Mouse (Mus musculus) embryonic facial prominence, embryonic 11.5 days (tissue): ENCODE results near the gene Chml. TPM values are rescaled to one million over a fixed set of nuclear protein-coding genes. Genes with fewer than 3 reads are reported as not detected.
A peak's percentile ranks its signal among the peaks of the same experiment; 100 is the strongest.

Source experiments
- ATAC-seq: fragments of 200-750 bp; cut with Nextera tagmentation; replicated peaks from 2 replicates; pipeline ENCODE4 v1.8.0; 2017; ENCODE audit warnings: low read depth; ENCODE audit not compliant: insufficient number of reproducible peaks, low FRiP score, low TSS enrichment
- DNase-seq: peaks from one replicate; pipeline ENCODE4 v3.0.0-alpha.2; 2015; ENCODE audit warnings: low spot score
- H3K27ac ChIP-seq: fragments of 300-500 bp; sonication (generic); replicated peaks from 2 replicates; pipeline ENCODE4 v1.5.1; 2014; ENCODE audit warnings: mild to moderate bottlenecking, low read depth, low read length, control low read depth
- H3K27me3 ChIP-seq: fragments of 300-500 bp; sonication (generic); 2 replicates; pipeline ENCODE4 v1.6.1; 2014; ENCODE audit warnings: mild to moderate bottlenecking, low read length, moderate library complexity, mixed read lengths; ENCODE audit not compliant: control insufficient read depth, insufficient read depth
- H3K36me3 ChIP-seq: fragments of 300-500 bp; sonication (generic); replicated peaks from 2 replicates; pipeline ENCODE4 v1.6.1; 2014; ENCODE audit warnings: low read depth, mild to moderate bottlenecking, low read length, moderate library complexity, mixed read lengths; ENCODE audit not compliant: control insufficient read depth, insufficient read depth
- H3K4me1 ChIP-seq: fragments of 300-500 bp; sonication (generic); 2 replicates; pipeline ENCODE4 v1.6.1; 2014; ENCODE audit warnings: low read length, mixed read lengths; ENCODE audit not compliant: control insufficient read depth, insufficient read depth
- H3K4me2 ChIP-seq: fragments of 300-500 bp; sonication (generic); 2 replicates; pipeline ENCODE4 v1.6.1; 2014; ENCODE audit warnings: low read depth, mild to moderate bottlenecking, control low read depth, low read length, moderate library complexity
- H3K4me3 ChIP-seq: fragments of 300-500 bp; sonication (generic); 2 replicates; pipeline ENCODE4 v1.5.1; 2014; ENCODE audit warnings: low read depth, low read length, control low read depth
- H3K9ac ChIP-seq: fragments of 300-500 bp; sonication (generic); replicated peaks from 2 replicates; pipeline ENCODE4 v1.6.1; 2014; ENCODE audit warnings: mild to moderate bottlenecking, control low read depth, low read length
- H3K9me3 ChIP-seq: fragments of 300-500 bp; sonication (generic); replicated peaks from 2 replicates; pipeline ENCODE4 v1.6.1; 2016; ENCODE audit warnings: mild to moderate bottlenecking, low read length, inconsistent platforms, mixed read lengths; ENCODE audit not compliant: control insufficient read depth
- WGBS: fragments of 180-500 bp; shearing (Covaris S2); extraction: QIAGEN DNeasy Blood & Tissue Kit; methylation state at CpG from one replicate; pipeline ENCODE4 v1.1.7; 2014; 5-methylcytosine and 5-hydroxymethylcytosine counted together
- polyA plus RNA-seq: library from polyadenylated mRNA; unstranded; fragments of >200 nt; fragmentation: Nextera tagmentation; extraction: Ambion mirVana; gene quantifications from 2 replicates; pipeline ENCODE4 v1.2.1, GENCODE M21; 2014

Gene Chml
- polyA plus RNA-seq, 1 experiment from 2014 or later: 5.4 TPM

DNA sequence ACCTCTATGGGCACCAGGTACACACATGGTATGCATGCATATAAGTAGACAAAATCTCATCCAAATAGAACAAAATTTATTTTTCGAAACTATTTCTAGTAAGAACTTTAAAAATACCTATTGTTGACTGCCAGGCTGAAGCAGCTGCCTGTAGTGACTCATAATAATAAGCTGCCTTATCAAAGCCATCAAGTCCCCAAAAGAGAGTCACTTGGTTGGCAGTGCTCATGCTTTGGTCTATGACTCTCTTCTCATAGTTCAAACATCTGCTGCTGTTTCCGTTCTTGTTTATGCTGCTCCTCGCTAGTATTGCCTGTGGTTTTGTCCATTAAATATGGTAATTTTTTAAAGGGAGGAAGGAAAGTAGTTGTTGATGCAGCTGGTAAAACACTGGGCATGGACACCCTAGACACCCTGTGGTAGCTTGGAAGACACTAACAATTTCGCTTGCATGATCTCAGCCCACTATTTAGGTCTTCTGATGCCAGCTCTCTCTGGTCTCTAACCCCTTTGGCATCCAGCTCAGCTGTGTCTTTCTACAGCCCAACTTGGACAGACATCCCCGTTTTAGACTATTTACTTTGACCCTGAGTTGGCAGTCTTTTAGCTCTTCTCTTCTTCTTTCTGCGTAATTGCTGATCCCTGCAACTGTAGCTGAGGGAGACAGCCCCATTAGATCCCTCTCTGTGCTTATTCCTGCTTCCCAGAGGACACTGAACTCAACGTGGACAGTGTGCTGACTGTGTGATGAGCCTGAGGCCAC lies 19.0 kb downstream of the Chml start:
- Histone ChIP-seq H3K9ac (no peak overlapping the region), H3K4me2 (no peak overlapping the region), H3K27ac (no peak overlapping the region), H3K36me3 (no peaks in the 10 kb centered on the region), H3K4me1 (no peaks in the 10 kb centered on the region), H3K27me3 (no peaks in the 10 kb centered on the region), H3K4me3 (no peak overlapping the region), H3K9me3 (no peaks in the 10 kb centered on the region)
- ATAC-seq: no peak
- 85% methylated on average over 7 of the region's 7 CpGs for WGBS
- no peak for DNase-seq

DNA sequence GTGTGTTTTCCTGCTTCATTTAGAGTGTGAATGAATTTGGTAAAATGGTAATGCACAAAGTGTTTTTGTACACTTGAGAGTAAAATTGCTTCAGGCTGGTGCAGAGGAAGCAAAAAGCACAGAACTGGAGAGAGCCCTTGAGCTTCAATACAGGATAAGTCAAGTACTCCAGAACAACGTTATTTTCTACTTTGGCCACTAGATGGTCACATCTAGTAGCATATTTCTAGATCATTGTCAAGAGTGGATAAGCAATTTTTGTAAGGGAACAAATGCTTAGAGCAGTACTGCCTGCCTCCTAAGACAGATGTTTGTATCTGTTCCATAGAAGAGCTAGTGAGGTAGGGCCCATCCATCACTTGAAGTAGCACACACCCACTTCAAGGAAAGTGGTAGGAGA lies 21.1 kb downstream of the Chml start:
- no peaks in the 10 kb centered on the region for H3K4me1 ChIP-seq
- no peak overlapping the region for H3K4me2 ChIP-seq
- no peak overlapping the region for H3K4me3 ChIP-seq
- H3K27ac ChIP-seq: no peak overlapping the region
- ATAC-seq: no peak
- DNase-seq: no peak
- no peaks in the 10 kb centered on the region for H3K36me3 ChIP-seq
- no peak overlapping the region for H3K9ac ChIP-seq
- H3K9me3 ChIP-seq: no peaks in the 10 kb centered on the region
- no peaks in the 10 kb centered on the region for H3K27me3 ChIP-seq
- 35% methylated on average over 1 of the region's 1 CpGs for WGBS

DNA sequence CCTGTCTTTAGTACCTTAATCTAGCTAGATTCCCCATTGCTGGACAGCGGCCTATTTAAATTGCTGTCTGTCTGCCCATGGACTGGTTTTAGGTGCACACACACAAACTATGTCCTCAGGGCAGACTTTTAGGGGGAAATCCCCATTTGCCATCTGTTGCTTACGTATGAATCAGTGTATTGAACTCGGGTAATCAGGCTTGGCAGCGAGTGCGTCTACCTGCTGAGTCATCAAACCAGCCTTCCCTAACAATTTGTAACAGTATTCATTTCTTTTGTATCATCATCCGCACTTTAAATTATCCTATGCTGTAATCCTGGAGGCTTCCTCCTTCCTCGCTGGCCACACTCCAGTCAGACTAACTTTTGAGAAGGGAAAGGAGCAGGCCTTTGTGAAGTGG lies 22.7 kb downstream of the Chml start:
- H3K4me2 ChIP-seq: no peak overlapping the region
- no peaks in the 10 kb centered on the region for H3K27me3 ChIP-seq
- no peak overlapping the region for H3K9ac ChIP-seq
- no peak overlapping the region for H3K4me3 ChIP-seq
- no peak for DNase-seq
- no peaks in the 10 kb centered on the region for H3K9me3 ChIP-seq
- no peak for ATAC-seq
- H3K36me3 ChIP-seq: no peaks in the 10 kb centered on the region
- WGBS: 77% methylated on average over 7 of the region's 7 CpGs
- H3K4me1 ChIP-seq: no peaks in the 10 kb centered on the region
- no peak overlapping the region for H3K27ac ChIP-seq

DNA sequence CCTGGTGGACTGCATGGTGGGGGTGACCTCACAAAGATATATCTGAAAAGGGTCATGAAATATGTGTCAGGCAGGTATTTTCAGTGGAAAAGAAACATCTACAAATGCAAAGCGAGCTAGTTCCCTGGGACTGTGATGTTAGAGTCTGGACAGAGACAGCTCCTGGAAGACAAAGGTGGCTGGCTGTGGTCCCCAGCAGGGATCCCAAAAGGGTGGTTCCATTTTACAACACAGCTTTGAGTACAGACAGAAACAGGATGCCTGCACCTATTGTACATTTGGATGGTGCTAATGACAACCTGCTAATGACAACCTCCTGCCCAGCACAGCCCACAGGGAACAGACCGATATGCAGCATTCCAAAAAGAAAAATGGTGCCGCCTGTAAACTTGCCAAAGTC lies 23.2 kb downstream of the Chml start:
- Histone ChIP-seq H3K27ac (no peak overlapping the region), H3K9me3 (no peaks in the 10 kb centered on the region), H3K27me3 (no peaks in the 10 kb centered on the region), H3K36me3 (no peaks in the 10 kb centered on the region), H3K4me1 (no peaks in the 10 kb centered on the region), H3K4me2 (no peak overlapping the region), H3K9ac (no peak overlapping the region), H3K4me3 (no peak overlapping the region)
- WGBS: 91% methylated on average over 3 of the region's 3 CpGs
- ATAC-seq (no peak), DNase-seq (no peak)

DNA sequence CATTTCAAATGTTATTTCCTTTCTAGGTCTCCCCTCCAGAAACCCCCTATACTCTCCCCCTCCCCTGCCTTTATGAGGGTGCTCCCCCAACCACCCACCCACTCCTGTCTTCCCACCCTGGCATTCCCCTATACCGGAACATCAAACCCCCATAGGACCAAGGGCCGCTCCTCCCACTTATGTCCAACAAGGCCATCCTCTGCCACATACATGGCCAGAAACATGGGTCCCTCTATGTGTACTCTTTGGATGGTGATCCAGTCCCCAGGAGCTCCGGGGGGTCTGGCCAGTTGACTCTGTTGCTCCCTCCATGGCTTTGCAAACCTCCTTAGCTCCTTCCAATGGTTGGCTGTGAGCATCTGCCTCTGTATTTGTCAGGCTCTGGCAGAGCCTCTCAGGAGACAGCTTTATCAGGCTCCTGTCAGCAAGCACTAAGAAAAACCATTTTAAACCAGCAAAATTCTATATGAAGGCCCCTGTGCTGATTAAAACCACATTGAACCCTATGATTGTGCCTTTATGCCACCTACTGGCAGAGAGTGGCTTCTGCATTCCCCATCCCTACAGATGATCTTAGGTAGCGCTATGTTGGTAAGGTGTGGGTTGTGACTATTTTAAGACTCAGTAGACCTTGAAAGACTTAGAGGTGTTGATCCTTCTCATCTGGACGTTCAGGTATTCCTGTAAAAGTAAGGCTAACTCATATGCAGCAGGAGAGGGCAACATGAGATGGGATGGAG lies 23.9 kb downstream of the Chml start:
- no peak overlapping the region for H3K4me3 ChIP-seq
- ATAC-seq: peak; percentile 53
- H3K9me3 ChIP-seq: no peaks in the 10 kb centered on the region
- 72% methylated on average over 5 of the region's 5 CpGs for WGBS
- no peaks in the 10 kb centered on the region for H3K27me3 ChIP-seq
- no peak overlapping the region for H3K9ac ChIP-seq
- H3K27ac ChIP-seq: no peak overlapping the region
- no peaks in the 10 kb centered on the region for H3K36me3 ChIP-seq
- DNase-seq: peak; percentile 76
- H3K4me2 ChIP-seq: no peak overlapping the region
- no peaks in the 10 kb centered on the region for H3K4me1 ChIP-seq

DNA sequence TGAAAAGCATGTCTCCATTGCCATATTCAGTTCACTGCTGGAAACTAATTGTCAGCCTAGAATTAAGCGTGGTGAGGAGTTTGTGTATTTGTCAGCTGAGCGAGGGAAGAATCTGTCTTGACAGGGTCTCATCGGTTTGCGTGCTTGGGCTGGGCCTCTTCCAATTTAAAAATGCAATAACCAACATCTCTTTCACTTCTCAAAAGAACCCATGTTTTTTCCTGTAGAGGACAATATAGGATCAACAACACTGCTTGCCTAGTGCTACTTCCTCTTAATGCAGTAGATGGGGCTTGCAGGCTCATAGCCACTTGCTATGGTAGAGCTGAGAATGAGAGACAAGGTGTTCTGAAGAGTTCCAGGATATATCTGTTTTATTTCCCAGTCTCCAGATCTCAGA lies 32.8 kb downstream of the Chml start:
- ATAC-seq: no peak
- WGBS: 97% methylated on average over 4 of the region's 4 CpGs
- H3K9me3 ChIP-seq: no peaks in the 10 kb centered on the region
- no peaks in the 10 kb centered on the region for H3K36me3 ChIP-seq
- H3K27ac ChIP-seq: no peak overlapping the region
- no peak overlapping the region for H3K4me2 ChIP-seq
- no peaks in the 10 kb centered on the region for H3K4me1 ChIP-seq
- no peak overlapping the region for H3K4me3 ChIP-seq
- no peak for DNase-seq
- no peak overlapping the region for H3K9ac ChIP-seq
- H3K27me3 ChIP-seq: no peaks in the 10 kb centered on the region

DNA sequence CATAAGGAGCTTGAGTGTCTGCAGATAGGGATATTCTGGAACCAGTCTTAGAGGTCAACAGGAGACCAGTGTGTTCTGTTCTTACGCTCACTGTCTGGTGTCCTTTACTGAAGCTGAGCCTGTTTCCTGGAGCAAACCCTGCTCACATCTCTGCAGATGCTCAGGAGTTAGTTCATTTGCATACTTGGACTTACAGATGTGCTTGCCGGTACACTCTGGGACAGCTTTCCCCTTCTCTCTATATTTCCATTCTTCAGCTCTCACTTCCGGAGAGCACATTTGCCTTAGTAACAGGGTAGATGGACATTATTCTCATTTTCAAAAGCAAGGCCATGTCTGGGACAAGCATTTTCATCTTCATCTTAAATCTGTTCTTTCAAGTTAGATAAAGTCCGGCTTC lies 44.1 kb downstream of the Chml start:
- Histone ChIP-seq H3K4me1 (no peaks in the 10 kb centered on the region), H3K27me3 (no peaks in the 10 kb centered on the region), H3K9me3 (no peaks in the 10 kb centered on the region), H3K27ac (no peak overlapping the region), H3K4me2 (no peak overlapping the region), H3K36me3 (no peaks in the 10 kb centered on the region), H3K9ac (no peak overlapping the region), H3K4me3 (no peak overlapping the region)
- ATAC-seq: no peak
- no peak for DNase-seq
- WGBS: 96% methylated on average over 4 of the region's 4 CpGs

DNA sequence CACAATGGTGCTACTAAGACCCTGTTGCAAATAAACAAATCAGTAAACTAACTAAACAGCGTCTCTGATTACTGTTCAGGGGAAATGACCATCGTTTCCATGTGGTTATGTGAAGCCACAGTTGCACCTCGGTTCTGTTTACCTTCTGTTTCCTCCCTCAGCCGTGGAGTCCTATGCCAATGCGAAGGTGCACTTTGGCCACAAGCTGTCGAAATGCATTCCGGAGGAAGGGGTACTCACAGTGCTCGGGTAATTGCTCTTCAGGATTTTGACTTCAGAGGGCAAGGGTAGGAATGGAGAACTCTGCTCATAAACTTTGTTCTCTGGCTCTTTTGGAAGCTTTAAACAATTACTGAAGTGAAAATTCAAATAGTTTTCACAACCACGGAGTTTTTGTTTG lies 45.7 kb downstream of the Chml start:
- 62% methylated on average over 9 of the region's 9 CpGs for WGBS
- no peak overlapping the region for H3K9ac ChIP-seq
- no peak for ATAC-seq
- no peak overlapping the region for H3K4me2 ChIP-seq
- H3K27ac ChIP-seq: no peak overlapping the region
- H3K9me3 ChIP-seq: no peaks in the 10 kb centered on the region
- DNase-seq: no peak
- H3K27me3 ChIP-seq: no peaks in the 10 kb centered on the region
- H3K4me1 ChIP-seq: no peaks in the 10 kb centered on the region
- H3K36me3 ChIP-seq: no peaks in the 10 kb centered on the region
- H3K4me3 ChIP-seq: no peak overlapping the region
